Mouse (Mus musculus) cerebellum, adult 9-10 months (tissue): ENCODE measurements around the gene Mmp2.
"Not testable (repeated sequence)": the region's sequence is repeated elsewhere in the genome, so short reads cannot be mapped to it uniquely, and the experiment has no call there.

Experiments
- DNase-seq: peaks from one replicate; pipeline ENCODE4 v3.0.0; 2022

The Mmp2 gene

GRCm38 (mm10) chr8:92839876-92840275 lies 12.8 kb downstream of the Mmp2 start:
- DNase-seq, result no peak

- DNase-seq, result no peak
Measured at GRCm38 (mm10) chr8:92846684-92847083, 19.6 kb downstream of the Mmp2 start.

- no peak for DNase-seq
Measured at GRCm38 (mm10) chr8:92847299-92847698, 20.2 kb downstream of the Mmp2 start.

- DNase-seq, result no peak
Measured at GRCm38 (mm10) chr8:92849261-92849660, 22.2 kb downstream of the Mmp2 start.

GRCm38 (mm10) chr8:92850239-92850638 lies 23.1 kb downstream of the Mmp2 start:
- DNase-seq, result peak; percentile 55

- no peak for DNase-seq
Measured at GRCm38 (mm10) chr8:92851381-92851780, 24.3 kb downstream of the Mmp2 start.

GRCm38 (mm10) chr8:92853188-92853983 lies 26.3 kb downstream of the Mmp2 start:
- DNase-seq, result no peak

GRCm38 (mm10) chr8:92854673-92855072 lies 27.6 kb downstream of the Mmp2 start:
- DNase-seq, result no peak

GRCm38 (mm10) chr8:92855171-92855894 lies 28.2 kb downstream of the Mmp2 start, which contains the start of gene Lpcat2:
Gene Lpcat2 (plus strand): TSS chr8:92855339.
- DNase-seq, result no peak

- no peak for DNase-seq
Measured at GRCm38 (mm10) chr8:92856273-92856986, 29.3 kb downstream of the Mmp2 start.

- DNase-seq, result no peak
Measured at GRCm38 (mm10) chr8:92858475-92859182, 31.5 kb downstream of the Mmp2 start.

- DNase-seq, result no peak
Measured at GRCm38 (mm10) chr8:92861977-92862376, 34.9 kb downstream of the Mmp2 start.

GRCm38 (mm10) chr8:92870281-92870680 lies 43.2 kb downstream of the Mmp2 start:
- DNase-seq, result no peak

GRCm38 (mm10) chr8:92872063-92872759 lies 45.1 kb downstream of the Mmp2 start:
- DNase-seq, result no peak

- no peak for DNase-seq
Measured at GRCm38 (mm10) chr8:92875795-92876194, 48.7 kb downstream of the Mmp2 start.

- DNase-seq, result no peak
Measured at GRCm38 (mm10) chr8:92881247-92881646, 54.2 kb downstream of the Mmp2 start.

- DNase-seq, result peak; percentile 7
Measured at GRCm38 (mm10) chr8:92883771-92884170, 56.7 kb downstream of the Mmp2 start.

GRCm38 (mm10) chr8:92892216-92892615 lies 65.1 kb downstream of the Mmp2 start:
- DNase-seq, result not testable (repeated sequence)

GRCm38 (mm10) chr8:92893870-92894269 lies 66.8 kb downstream of the Mmp2 start:
- DNase-seq, result no peak

GRCm38 (mm10) chr8:92895053-92895452 lies 68.0 kb downstream of the Mmp2 start:
- no peak for DNase-seq

GRCm38 (mm10) chr8:92896056-92896455 lies 69.0 kb downstream of the Mmp2 start:
- DNase-seq, result no peak

GRCm38 (mm10) chr8:92896611-92897010 lies 69.5 kb downstream of the Mmp2 start:
- DNase-seq, result no peak
